Mouse (Mus musculus) thymus, postnatal 14 days (tissue): ENCODE measurements at regions not wholly inside any gene's neighbourhood (a gene's known extent, or its start where the extent isn't known, plus 50 kb on each side); places are given as distances from the start of the nearest gene placed in this dataset.

Experiments used
- DNase-seq: peaks from one replicate; pipeline ENCODE4 v3.0.0; 2021

GRCm38 (mm10) chr12:99643016-99643415, 79.6 kb upstream of the Foxn3 start:
- no peak for DNase-seq

GRCm38 (mm10) chr12:99642131-99642895, 78.9 kb upstream of the Foxn3 start:
- DNase-seq = no peak

- peak; percentile 77 for DNase-seq
Measured at GRCm38 (mm10) chr12:99641278-99641677, 77.9 kb upstream of the Foxn3 start.

- peak; percentile 77 for DNase-seq
Measured at GRCm38 (mm10) chr12:99640214-99641151, 77.1 kb upstream of the Foxn3 start.

- peak; percentile 33 for DNase-seq
Measured at GRCm38 (mm10) chr12:99639847-99640213, 76.4 kb upstream of the Foxn3 start.

GRCm38 (mm10) chr12:99639118-99639517, 75.7 kb upstream of the Foxn3 start:
- DNase-seq = no peak

- DNase-seq = no peak
Measured at GRCm38 (mm10) chr12:99637986-99638385, 74.6 kb upstream of the Foxn3 start.

- no peak for DNase-seq
Measured at GRCm38 (mm10) chr12:99636234-99636633, 72.9 kb upstream of the Foxn3 start.

- DNase-seq = no peak
Measured at GRCm38 (mm10) chr12:99635361-99635760, 72.0 kb upstream of the Foxn3 start.

- no peak for DNase-seq
Measured at GRCm38 (mm10) chr12:99634726-99635125, 71.3 kb upstream of the Foxn3 start.

GRCm38 (mm10) chr12:99633678-99634077, 70.3 kb upstream of the Foxn3 start:
- DNase-seq = no peak

GRCm38 (mm10) chr12:99632988-99633387, 69.6 kb upstream of the Foxn3 start:
- no peak for DNase-seq

- DNase-seq = no peak
Measured at GRCm38 (mm10) chr12:99629606-99630005, 66.2 kb upstream of the Foxn3 start.

- DNase-seq = no peak
Measured at GRCm38 (mm10) chr12:99628421-99628820, 65.0 kb upstream of the Foxn3 start.

GRCm38 (mm10) chr12:99627898-99628231, 64.5 kb upstream of the Foxn3 start:
- peak; percentile 97 for DNase-seq

GRCm38 (mm10) chr12:99627201-99627897, 64.0 kb upstream of the Foxn3 start:
- peak; percentile 30 for DNase-seq

- DNase-seq = no peak
Measured at GRCm38 (mm10) chr12:99626147-99626546, 62.8 kb upstream of the Foxn3 start.

GRCm38 (mm10) chr12:99625094-99625493, 61.7 kb upstream of the Foxn3 start:
- DNase-seq = no peak

GRCm38 (mm10) chr12:99622238-99622637, 58.9 kb upstream of the Foxn3 start:
- DNase-seq = no peak

GRCm38 (mm10) chr12:99617241-99617804, 53.9 kb upstream of the Foxn3 start:
- no peak for DNase-seq

- no peak for DNase-seq
Measured at GRCm38 (mm10) chr12:99614420-99614819, 51.0 kb upstream of the Foxn3 start.
